Comparison of ENCODE assay signal across 19 mouse cellular contexts in the genomic region with DNA sequence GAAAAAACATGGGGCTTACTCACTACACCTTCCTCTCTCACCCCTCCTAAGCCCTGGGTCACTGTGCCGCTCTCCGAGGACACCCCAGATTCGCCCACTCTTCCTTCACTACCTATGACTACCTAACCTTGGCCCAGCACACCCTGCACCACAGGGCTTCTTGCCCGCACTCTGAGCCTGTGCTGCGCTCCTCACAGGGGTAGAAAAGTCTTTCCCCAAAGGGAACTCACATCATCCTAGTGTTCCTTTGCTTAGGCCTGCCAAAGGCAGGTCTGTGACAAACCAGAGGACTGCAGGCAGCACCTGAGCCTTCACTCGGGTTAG. TPM values are rescaled to one million over a fixed set of nuclear protein-coding genes. Genes with fewer than 3 reads are reported as not detected.
A peak's percentile ranks its signal among the peaks of the same experiment; 100 is the strongest.
DNase-seq lines count a peak whose midpoint lies in the region; ATAC-seq lines count a peak whose summit lies in the region.
"Had no signal": no experiment of that assay in that cellular context is flagged by ENCODE, and none has a peak within 500 bp of the region (broad histone marks: within the 10 kb centered on the region; RNA-seq: fewer than 3 reads in every experiment).

No protein-coding gene starts in this region.

- H3K9ac ChIP-seq in midbrain, embryonic 11.5 days (ENCODE audit: low read length), result peak overlapping the region; percentile 9; the same call in 1 of the 2 replicates
- H3K9ac ChIP-seq in midbrain, embryonic 16.5 days (ENCODE audit: low read depth, low read length), result no peak overlapping the region
- no peak overlapping the region; the same call in 1 of the 2 replicates for H3K9ac ChIP-seq in forebrain, embryonic 12.5 days
- peak overlapping the region; percentile 39; the same call in 1 of the 2 replicates for H3K9ac ChIP-seq in hindbrain, embryonic 13.5 days
- peak overlapping the region; percentile 22; the same call in 1 of the 2 replicates for H3K9ac ChIP-seq in neural tube, embryonic 13.5 days
- H3K9ac ChIP-seq in intestine, embryonic 16.5 days (ENCODE audit: low read depth, low read length), result no peak overlapping the region
- H3K9ac ChIP-seq: embryonic facial prominence, embryonic 13.5 days; kidney, embryonic 15.5 days had no signal

- H3K27me3 ChIP-seq in midbrain, embryonic 11.5 days (ENCODE audit: control insufficient read depth, insufficient read depth, low read length), result no peaks in the 10 kb centered on the region
- no peaks in the 10 kb centered on the region for H3K27me3 ChIP-seq in midbrain, embryonic 16.5 days (ENCODE audit: control insufficient read depth, insufficient read depth, low read depth, low read length)
- no peaks in the 10 kb centered on the region for H3K27me3 ChIP-seq in forebrain, embryonic 12.5 days
- H3K27me3 ChIP-seq in hindbrain, embryonic 13.5 days, result no peaks in the 10 kb centered on the region
- no peaks in the 10 kb centered on the region for H3K27me3 ChIP-seq in neural tube, embryonic 13.5 days
- H3K27me3 ChIP-seq in intestine, embryonic 16.5 days (replicated peaks; ENCODE audit: control insufficient read depth, insufficient read depth, low read length), result no peaks in the 10 kb centered on the region
- H3K27me3 ChIP-seq: embryonic facial prominence, embryonic 13.5 days; kidney, embryonic 15.5 days had no signal

- no peak overlapping the region for H3K4me3 ChIP-seq in midbrain, embryonic 11.5 days (ENCODE audit: low read depth, low read length)
- no peak overlapping the region for H3K4me3 ChIP-seq in midbrain, embryonic 16.5 days (ENCODE audit: low read depth, low read length)
- H3K4me3 ChIP-seq in forebrain, embryonic 12.5 days (replicated peaks), result no peak overlapping the region
- no peak overlapping the region for H3K4me3 ChIP-seq in hindbrain, embryonic 13.5 days
- no peak overlapping the region for H3K4me3 ChIP-seq in neural tube, embryonic 13.5 days
- no peak overlapping the region for H3K4me3 ChIP-seq in intestine, embryonic 16.5 days (ENCODE audit: low read length)
- H3K4me3 ChIP-seq: embryonic facial prominence, embryonic 13.5 days; heart, adult 2 months; kidney, embryonic 15.5 days had no signal

- H3K4me2 ChIP-seq in midbrain, embryonic 11.5 days, result no peak overlapping the region
- H3K4me2 ChIP-seq in midbrain, embryonic 16.5 days (ENCODE audit: low read length), result no peak overlapping the region
- no peak overlapping the region for H3K4me2 ChIP-seq in forebrain, embryonic 12.5 days
- H3K4me2 ChIP-seq in hindbrain, embryonic 13.5 days, result no peak overlapping the region
- no peak overlapping the region for H3K4me2 ChIP-seq in neural tube, embryonic 13.5 days
- H3K4me2 ChIP-seq in intestine, embryonic 16.5 days (ENCODE audit: low read depth, low read length), result no peak overlapping the region
- H3K4me2 ChIP-seq: embryonic facial prominence, embryonic 13.5 days; kidney, embryonic 15.5 days had no signal

- DNase-seq in midbrain, embryonic 11.5 days (ENCODE audit: low spot score, missing footprints), result peak; percentile 88
- DNase-seq in thymus, postnatal 4 days, result no peak
- no peak for DNase-seq in cerebellum, postnatal 36 days
- DNase-seq: adrenal gland, adult 8-10 months; gastrocnemius, postnatal 10 days; heart, adult 2 months; lung, adult 18-20 months had no signal

- H3K27ac ChIP-seq in midbrain, embryonic 11.5 days (ENCODE audit: low read depth, low read length), result peak overlapping the region; percentile 64
- H3K27ac ChIP-seq in midbrain, embryonic 16.5 days (ENCODE audit: low read length), result no peak overlapping the region; the same call in 1 of the 2 replicates
- peak overlapping the region; percentile 75 for H3K27ac ChIP-seq in forebrain, embryonic 12.5 days
- H3K27ac ChIP-seq in hindbrain, embryonic 13.5 days, result peak overlapping the region; percentile 77
- H3K27ac ChIP-seq in neural tube, embryonic 13.5 days (replicated peaks), result peak overlapping the region; percentile 75
- no peak overlapping the region for H3K27ac ChIP-seq in intestine, embryonic 16.5 days (ENCODE audit: low read length)
- H3K27ac ChIP-seq: embryonic facial prominence, embryonic 13.5 days; heart, adult 2 months; kidney, embryonic 15.5 days had no signal

- WGBS in midbrain, embryonic 11.5 days, result 58% methylated on average over 6 of the region's 6 CpGs
- 54% methylated on average over 6 of the region's 6 CpGs for WGBS in midbrain, embryonic 16.5 days
- 68% methylated on average over 6 of the region's 6 CpGs for WGBS in forebrain, embryonic 12.5 days
- WGBS in hindbrain, embryonic 13.5 days, result 46% methylated on average over 6 of the region's 6 CpGs
- 59% methylated on average over 6 of the region's 6 CpGs for whole genome bisulfite sequencing in neural tube, embryonic 13.5 days
- WGBS in intestine, embryonic 16.5 days, result 85% methylated on average over 6 of the region's 6 CpGs

- no peaks in the 10 kb centered on the region for H3K9me3 ChIP-seq in midbrain, embryonic 11.5 days (ENCODE audit: control insufficient read depth, low read length)
- H3K9me3 ChIP-seq in midbrain, embryonic 16.5 days (replicated peaks; ENCODE audit: control insufficient read depth, low read length, poor library complexity, severe bottlenecking), result no peaks in the 10 kb centered on the region
- H3K9me3 ChIP-seq in forebrain, embryonic 12.5 days, result no peaks in the 10 kb centered on the region
- H3K9me3 ChIP-seq in hindbrain, embryonic 13.5 days, result no peaks in the 10 kb centered on the region
- no peaks in the 10 kb centered on the region for H3K9me3 ChIP-seq in neural tube, embryonic 13.5 days
- H3K9me3 ChIP-seq in intestine, embryonic 16.5 days (ENCODE audit: control insufficient read depth, low read length), result no peaks in the 10 kb centered on the region
- H3K9me3 ChIP-seq: embryonic facial prominence, embryonic 13.5 days; kidney, embryonic 15.5 days had no signal

- peaks cover 18% of the 10 kb centered on the region for H3K4me1 ChIP-seq in midbrain, embryonic 11.5 days (ENCODE audit: control insufficient read depth, insufficient read depth, low read length)
- H3K4me1 ChIP-seq in midbrain, embryonic 16.5 days (ENCODE audit: control insufficient read depth, insufficient read depth, low read length), result peaks cover 7% of the 10 kb centered on the region
- peaks cover 17% of the 10 kb centered on the region for H3K4me1 ChIP-seq in forebrain, embryonic 12.5 days
- H3K4me1 ChIP-seq in hindbrain, embryonic 13.5 days (replicated peaks), result peaks cover 21% of the 10 kb centered on the region
- peaks cover 19% of the 10 kb centered on the region for H3K4me1 ChIP-seq in neural tube, embryonic 13.5 days (replicated peaks)
- 0 out of 2 replicates have a peak, but pooled peaks cover 3% of the 10 kb centered on the region for H3K4me1 ChIP-seq in intestine, embryonic 16.5 days (ENCODE audit: control insufficient read depth, insufficient read depth, low read length)
- H3K4me1 ChIP-seq: embryonic facial prominence, embryonic 13.5 days had no signal

- H3K36me3 ChIP-seq in midbrain, embryonic 11.5 days (ENCODE audit: control insufficient read depth, insufficient read depth, low read length), result no peaks in the 10 kb centered on the region
- H3K36me3 ChIP-seq in midbrain, embryonic 16.5 days (ENCODE audit: control insufficient read depth, insufficient read depth, low read length), result no peaks in the 10 kb centered on the region
- no peaks in the 10 kb centered on the region for H3K36me3 ChIP-seq in forebrain, embryonic 12.5 days (replicated peaks)
- H3K36me3 ChIP-seq in hindbrain, embryonic 13.5 days, result no peaks in the 10 kb centered on the region
- no peaks in the 10 kb centered on the region for H3K36me3 ChIP-seq in neural tube, embryonic 13.5 days
- no peaks in the 10 kb centered on the region for H3K36me3 ChIP-seq in intestine, embryonic 16.5 days (ENCODE audit: control insufficient read depth, insufficient read depth, low read length)
- H3K36me3 ChIP-seq: embryonic facial prominence, embryonic 13.5 days; kidney, embryonic 15.5 days had no signal

- ATAC-seq in midbrain, embryonic 11.5 days (ENCODE audit: low FRiP score), result no peak
- no peak for ATAC-seq in midbrain, embryonic 16.5 days
- peak; percentile 30; the same call in 1 of the 2 replicates for ATAC-seq in forebrain, embryonic 12.5 days (ENCODE audit: low FRiP score)
- ATAC-seq in hindbrain, embryonic 13.5 days (ENCODE audit: low FRiP score), result peak; percentile 22; the same call in 1 of the 2 replicates
- 0 out of 2 replicates have a peak, but pooled peaks have one; percentile 38 for ATAC-seq in neural tube, embryonic 13.5 days (ENCODE audit: low read depth)
- ATAC-seq in intestine, embryonic 16.5 days, result no peak
- ATAC-seq: inflammation-experienced regulatory T-cells, adult 6 months had no signal

RNA-seq across cellular contexts. Expression of gene E2f1, which starts 8.0 kb away (rescaled TPM):
- 14.5 and 15.3 TPM in 2 replicates for polyA plus RNA-seq in midbrain, embryonic 11.5 days (2014; fragmentation: Nextera tagmentation; extraction: Ambion mirVana)
- polyA plus RNA-seq in midbrain, embryonic 16.5 days (2015; fragmentation: Nextera tagmentation; extraction: Ambion mirVana), result 3.2 and 4.2 TPM in 2 replicates
- 29.8 and 33.3 TPM in 2 replicates for polyA plus RNA-seq in forebrain, embryonic 12.5 days (2016; fragmentation: Nextera tagmentation; extraction: Ambion mirVana)
- polyA plus RNA-seq in hindbrain, embryonic 13.5 days (2015; fragmentation: Nextera tagmentation; extraction: Ambion mirVana), result 8.9 and 9.1 TPM in 2 replicates
- 6.0 and 6.3 TPM in 2 replicates for polyA plus RNA-seq in neural tube, embryonic 13.5 days (2015; fragmentation: Nextera tagmentation; extraction: Ambion mirVana)
- 5.8 and 9.5 TPM in 2 replicates for polyA plus RNA-seq in intestine, embryonic 16.5 days (2015; fragmentation: Nextera tagmentation; extraction: Ambion mirVana)

RNA-seq across cellular contexts. Expression of gene Necab3, which starts 19.0 kb away (rescaled TPM):
- 6.1 and 6.9 TPM in 2 replicates for polyA plus RNA-seq in midbrain, embryonic 11.5 days (2014; fragmentation: Nextera tagmentation; extraction: Ambion mirVana)
- polyA plus RNA-seq in midbrain, embryonic 16.5 days (2015; fragmentation: Nextera tagmentation; extraction: Ambion mirVana), result 18.5 and 19.9 TPM in 2 replicates
- 8.7 and 11.0 TPM in 2 replicates for polyA plus RNA-seq in forebrain, embryonic 12.5 days (2016; fragmentation: Nextera tagmentation; extraction: Ambion mirVana)
- 14.8 and 15.6 TPM in 2 replicates for polyA plus RNA-seq in hindbrain, embryonic 13.5 days (2015; fragmentation: Nextera tagmentation; extraction: Ambion mirVana)
- 11.5 and 17.4 TPM in 2 replicates for polyA plus RNA-seq in neural tube, embryonic 13.5 days (2015; fragmentation: Nextera tagmentation; extraction: Ambion mirVana)
- 1.4 and 1.6 TPM in 2 replicates for polyA plus RNA-seq in intestine, embryonic 16.5 days (2015; fragmentation: Nextera tagmentation; extraction: Ambion mirVana)

RNA-seq across cellular contexts. Expression of gene Pxmp4, which starts 25.8 kb away (rescaled TPM):
- 12.3 and 14.1 TPM in 2 replicates for polyA plus RNA-seq in midbrain, embryonic 11.5 days (2014; fragmentation: Nextera tagmentation; extraction: Ambion mirVana)
- 14.1 and 15.9 TPM in 2 replicates for polyA plus RNA-seq in midbrain, embryonic 16.5 days (2015; fragmentation: Nextera tagmentation; extraction: Ambion mirVana)
- 10.4 and 11.2 TPM in 2 replicates for polyA plus RNA-seq in forebrain, embryonic 12.5 days (2016; fragmentation: Nextera tagmentation; extraction: Ambion mirVana)
- polyA plus RNA-seq in hindbrain, embryonic 13.5 days (2015; fragmentation: Nextera tagmentation; extraction: Ambion mirVana), result 14.2 and 16.8 TPM in 2 replicates
- 13.6 and 16.1 TPM in 2 replicates for polyA plus RNA-seq in neural tube, embryonic 13.5 days (2015; fragmentation: Nextera tagmentation; extraction: Ambion mirVana)
- polyA plus RNA-seq in intestine, embryonic 16.5 days (2015; fragmentation: Nextera tagmentation; extraction: Ambion mirVana), result 41.2 and 41.9 TPM in 2 replicates

RNA-seq across cellular contexts. Expression of gene Actl10, which starts 26.1 kb away (rescaled TPM):
- not detected in 2 replicates for polyA plus RNA-seq in midbrain, embryonic 11.5 days (2014; fragmentation: Nextera tagmentation; extraction: Ambion mirVana)
- 0.19 and 0.44 TPM in 2 replicates for polyA plus RNA-seq in midbrain, embryonic 16.5 days (2015; fragmentation: Nextera tagmentation; extraction: Ambion mirVana)
- 0.66 and 0.86 TPM in 2 replicates for polyA plus RNA-seq in forebrain, embryonic 12.5 days (2016; fragmentation: Nextera tagmentation; extraction: Ambion mirVana)
- polyA plus RNA-seq in hindbrain, embryonic 13.5 days (2015; fragmentation: Nextera tagmentation; extraction: Ambion mirVana), result 0.43 and 0.55 TPM in 2 replicates
- polyA plus RNA-seq in neural tube, embryonic 13.5 days (2015; fragmentation: Nextera tagmentation; extraction: Ambion mirVana), result 0.33 and 0.59 TPM in 2 replicates
- polyA plus RNA-seq in intestine, embryonic 16.5 days (2015; fragmentation: Nextera tagmentation; extraction: Ambion mirVana), result 0.09 TPM in 1 of 2 replicates, not detected in the other
- polyA plus RNA-seq: heart, adult 2 months; heart, postnatal 0 days; inflammation-experienced regulatory T-cells, adult 6 months; large intestine, adult 2 months; liver, adult 2 months; urinary bladder, adult 2 months had no signal

RNA-seq across cellular contexts. Expression of gene 1700003F12Rik, which starts 30.8 kb away (rescaled TPM):
- polyA plus RNA-seq in midbrain, embryonic 11.5 days (2014; fragmentation: Nextera tagmentation; extraction: Ambion mirVana), result 2.4 and 2.6 TPM in 2 replicates
- 1.9 and 2.3 TPM in 2 replicates for polyA plus RNA-seq in midbrain, embryonic 16.5 days (2015; fragmentation: Nextera tagmentation; extraction: Ambion mirVana)
- polyA plus RNA-seq in forebrain, embryonic 12.5 days (2016; fragmentation: Nextera tagmentation; extraction: Ambion mirVana), result 2.3 and 2.5 TPM in 2 replicates
- polyA plus RNA-seq in hindbrain, embryonic 13.5 days (2015; fragmentation: Nextera tagmentation; extraction: Ambion mirVana), result 1.5 and 1.7 TPM in 2 replicates
- 0.76 and 2.1 TPM in 2 replicates for polyA plus RNA-seq in neural tube, embryonic 13.5 days (2015; fragmentation: Nextera tagmentation; extraction: Ambion mirVana)
- 0.46 TPM in 1 of 2 replicates, not detected in the other for polyA plus RNA-seq in intestine, embryonic 16.5 days (2015; fragmentation: Nextera tagmentation; extraction: Ambion mirVana)
- polyA plus RNA-seq: inflammation-experienced regulatory T-cells, adult 6 months; large intestine, adult 2 months had no signal

Comparison
In these comparisons a context has a peak if more than half of its experiments do, and no peak if none do; other contexts are left out.
1. H3K27ac ChIP-seq: peak in midbrain, embryonic 11.5 days (single experiment), forebrain, embryonic 12.5 days (single experiment), hindbrain, embryonic 13.5 days (single experiment) and neural tube, embryonic 13.5 days (single experiment); none in midbrain, embryonic 16.5 days (single experiment) and intestine, embryonic 16.5 days (single experiment).
2. H3K9ac ChIP-seq: peak in midbrain, embryonic 11.5 days (single experiment), hindbrain, embryonic 13.5 days (single experiment) and neural tube, embryonic 13.5 days (single experiment); none in midbrain, embryonic 16.5 days (single experiment), forebrain, embryonic 12.5 days (single experiment) and intestine, embryonic 16.5 days (single experiment).
3. ATAC-seq: peak in forebrain, embryonic 12.5 days (single experiment), hindbrain, embryonic 13.5 days (single experiment) and neural tube, embryonic 13.5 days (single experiment); none in midbrain, embryonic 11.5 days (single experiment), midbrain, embryonic 16.5 days (single experiment) and intestine, embryonic 16.5 days (single experiment).